Mouse (Mus musculus) embryonic facial prominence, embryonic 12.5 days (tissue): Measurements from ENCODE around the gene Anapc11. TPM values are rescaled to one million over a fixed set of nuclear protein-coding genes. Genes with fewer than 3 reads are reported as not detected.
A peak's percentile ranks its signal among the peaks of the same experiment; 100 is the strongest.

Experiments used
- ATAC-seq: fragments of 200-750 bp; cut with Nextera tagmentation; 2 replicates; pipeline ENCODE4 v1.8.0; 2017; ENCODE audit not compliant: insufficient number of reproducible peaks, insufficient read depth, low FRiP score, low TSS enrichment
- H3K27ac ChIP-seq: fragments of 300-500 bp; sonication (generic); 2 replicates; pipeline ENCODE4 v1.5.1; 2016; ENCODE audit warnings: mild to moderate bottlenecking
- H3K27me3 ChIP-seq: fragments of 300-500 bp; sonication (generic); 2 replicates; pipeline ENCODE4 v1.6.1; 2016; ENCODE audit warnings: mild to moderate bottlenecking, moderate library complexity
- H3K36me3 ChIP-seq: fragments of 300-500 bp; sonication (generic); 2 replicates; pipeline ENCODE4 v1.6.1; 2016; ENCODE audit warnings: mild to moderate bottlenecking
- H3K4me1 ChIP-seq: fragments of 300-500 bp; sonication (generic); 2 replicates; pipeline ENCODE4 v1.6.1; 2016
- H3K4me2 ChIP-seq: fragments of 300-500 bp; sonication (generic); replicated peaks from 2 replicates; pipeline ENCODE4 v1.6.1; 2016; ENCODE audit warnings: mild to moderate bottlenecking, moderate library complexity
- H3K4me3 ChIP-seq: fragments of 300-500 bp; sonication (generic); 2 replicates; pipeline ENCODE4 v1.5.1; 2016; ENCODE audit warnings: mild to moderate bottlenecking
- H3K9ac ChIP-seq: fragments of 300-500 bp; sonication (generic); 2 replicates; pipeline ENCODE4 v1.6.1; 2016; ENCODE audit warnings: mild to moderate bottlenecking, moderate library complexity
- H3K9me3 ChIP-seq: fragments of 300-500 bp; sonication (generic); 2 replicates; pipeline ENCODE4 v1.6.1; 2016; ENCODE audit warnings: mild to moderate bottlenecking, moderate library complexity
- WGBS: fragments of 180-500 bp; shearing (Covaris S2); methylation state at CpG from one replicate; pipeline ENCODE4 v1.1.7; 2016; 5-methylcytosine and 5-hydroxymethylcytosine counted together
- polyA plus RNA-seq: library from polyadenylated mRNA; unstranded; fragments of >200 nt; fragmentation: Nextera tagmentation; extraction: Ambion mirVana; gene quantifications from 2 replicates; pipeline ENCODE4 v1.2.1, GENCODE M21; 2016

Gene Anapc11
- polyA plus RNA-seq, 1 experiment from 2014 or later = 191 TPM

DNA sequence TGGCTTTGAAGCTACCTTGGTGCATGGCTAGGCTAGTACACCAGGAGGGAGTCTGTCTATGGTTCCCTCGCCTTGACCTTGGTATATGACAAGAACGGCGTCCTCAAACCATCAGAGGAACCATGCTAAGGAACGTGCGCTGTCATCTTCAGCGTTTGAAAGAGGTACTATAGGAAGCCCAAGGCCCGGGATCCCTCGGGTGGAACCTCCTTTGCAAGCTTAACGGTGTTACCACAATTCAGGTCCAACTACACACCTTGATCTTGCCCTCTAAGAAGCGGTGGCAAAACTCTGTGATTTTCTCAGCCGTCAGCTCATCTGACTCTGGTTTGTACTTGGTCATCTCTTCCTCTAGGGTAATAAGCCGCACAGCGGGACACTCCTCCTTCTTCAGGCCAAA, 35.3 kb upstream of the Anapc11 start:
- 94% methylated on average over 13 of the region's 13 CpGs for WGBS
- Histone ChIP-seq H3K27ac (no peak overlapping the region), H3K4me2 (no peak overlapping the region), H3K36me3 (peaks cover 91% of the 10 kb centered on the region), H3K9me3 (no peaks in the 10 kb centered on the region), H3K4me1 (no peaks in the 10 kb centered on the region), H3K9ac (no peak overlapping the region), H3K27me3 (no peaks in the 10 kb centered on the region), H3K4me3 (no peak overlapping the region)
- ATAC-seq = no peak

DNA sequence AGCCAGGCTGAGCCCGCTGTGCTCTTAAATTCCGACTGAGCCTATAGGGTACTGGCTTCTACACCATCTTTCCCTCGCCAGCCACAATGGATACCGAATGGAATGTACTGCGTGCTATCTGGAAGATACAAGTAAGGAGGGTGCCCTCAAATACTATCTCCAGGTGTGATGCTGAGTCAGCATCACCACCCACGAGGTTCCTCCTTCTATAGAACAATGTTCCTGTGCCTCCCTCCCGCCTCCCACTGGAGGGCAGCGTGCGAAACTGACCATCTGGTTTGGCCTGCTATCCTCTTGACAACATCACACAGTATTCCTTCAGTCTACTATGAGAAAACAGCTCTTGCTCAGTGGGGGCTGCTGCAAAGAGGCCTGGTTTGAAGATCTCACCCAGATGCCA, 33.1 kb upstream of the Anapc11 start:
- Histone ChIP-seq H3K9ac (no peak overlapping the region), H3K9me3 (no peaks in the 10 kb centered on the region), H3K36me3 (peaks cover 93% of the 10 kb centered on the region), H3K4me2 (no peak overlapping the region), H3K4me3 (no peak overlapping the region), H3K4me1 (no peaks in the 10 kb centered on the region), H3K27ac (no peak overlapping the region), H3K27me3 (no peaks in the 10 kb centered on the region)
- WGBS = 90% methylated on average over 9 of the region's 9 CpGs
- ATAC-seq = no peak

DNA sequence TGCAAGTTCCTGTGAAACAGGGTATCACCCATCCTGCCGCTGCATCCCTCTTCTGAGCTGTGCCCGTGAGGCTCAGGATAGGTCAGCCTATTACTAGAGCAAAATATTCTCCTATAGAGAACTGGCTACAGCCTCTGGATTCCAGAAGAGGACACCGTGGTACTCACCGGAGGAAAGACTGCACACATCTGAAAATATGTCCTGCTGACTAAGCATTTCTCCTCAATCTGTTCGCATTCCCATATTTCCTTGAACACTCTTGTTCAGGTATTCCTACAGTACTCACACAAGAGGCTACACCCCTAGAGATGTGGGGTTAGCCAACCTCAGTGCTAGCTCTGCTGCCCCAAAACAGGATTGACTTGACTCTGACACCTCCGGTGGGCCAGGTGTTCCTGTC, 29.9 kb upstream of the Anapc11 start:
- H3K36me3 ChIP-seq = peaks cover 76% of the 10 kb centered on the region
- no peak for ATAC-seq
- no peak overlapping the region for H3K4me3 ChIP-seq
- no peaks in the 10 kb centered on the region for H3K9me3 ChIP-seq
- peaks cover 16% of the 10 kb centered on the region for H3K4me1 ChIP-seq
- H3K4me2 ChIP-seq = no peak overlapping the region
- 93% methylated on average over 6 of the region's 6 CpGs for WGBS
- H3K27me3 ChIP-seq = no peaks in the 10 kb centered on the region
- H3K27ac ChIP-seq = no peak overlapping the region
- no peak overlapping the region for H3K9ac ChIP-seq

DNA sequence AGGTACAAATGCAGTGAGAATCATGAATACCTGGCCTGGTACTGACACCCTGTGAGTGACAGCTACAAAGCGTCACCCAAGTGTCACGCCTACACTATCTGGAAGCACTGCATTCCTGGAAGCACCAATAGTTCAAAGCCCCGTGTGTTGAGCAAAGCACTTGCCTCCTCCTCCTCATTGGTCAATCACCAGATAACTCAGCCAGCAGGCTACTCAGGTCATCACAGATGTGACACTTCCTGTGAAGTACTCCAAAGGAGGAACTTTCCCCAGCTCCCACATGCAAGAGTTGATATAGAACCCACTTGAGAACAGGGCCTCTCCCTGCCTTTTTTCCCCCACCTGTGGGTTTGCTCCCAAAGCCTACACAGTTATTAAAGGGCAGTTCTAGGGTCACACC, 27.1 kb upstream of the Anapc11 start:
- peaks cover 49% of the 10 kb centered on the region for H3K36me3 ChIP-seq
- 79% methylated on average over 3 of the region's 3 CpGs for WGBS
- peaks cover 23% of the 10 kb centered on the region for H3K4me1 ChIP-seq
- H3K9me3 ChIP-seq = no peaks in the 10 kb centered on the region
- peak overlapping the region; percentile 95 for H3K4me2 ChIP-seq
- ATAC-seq = no peak
- peak overlapping the region; percentile 99 for H3K4me3 ChIP-seq
- H3K27me3 ChIP-seq = no peaks in the 10 kb centered on the region
- no peak overlapping the region for H3K27ac ChIP-seq
- H3K9ac ChIP-seq = peak overlapping the region; percentile 99

DNA sequence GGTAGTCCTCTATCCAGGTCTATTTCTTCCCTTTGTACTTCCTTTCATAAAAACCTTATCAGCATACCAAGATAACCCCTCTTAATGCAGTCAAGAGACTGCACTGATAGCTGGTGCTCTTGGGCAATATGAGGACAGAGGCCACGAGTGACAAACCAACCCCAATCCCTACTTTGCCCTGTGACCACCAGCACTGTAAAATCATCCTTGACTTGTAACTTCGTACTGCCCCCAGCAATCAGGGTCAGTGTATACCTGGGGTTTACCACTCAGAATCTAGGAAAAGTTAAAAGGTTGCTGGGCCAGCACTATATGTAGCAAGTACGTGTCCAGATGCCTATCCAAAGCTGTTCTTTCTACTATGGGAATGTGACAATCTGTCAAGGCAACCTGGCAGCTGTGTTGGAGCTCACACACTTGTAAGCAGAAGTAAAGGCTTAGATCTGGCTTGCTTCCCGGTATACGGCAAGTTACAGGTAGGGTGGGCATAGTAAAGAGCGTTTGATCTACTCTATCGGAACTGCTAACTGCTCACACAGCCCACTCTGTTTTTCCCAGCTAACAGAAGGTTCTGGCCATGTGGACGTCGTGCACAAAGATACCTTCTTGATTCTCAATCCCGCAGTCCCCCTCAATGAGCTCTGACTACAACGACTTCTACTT, 26.3 kb upstream of the Anapc11 start:
- Histone ChIP-seq H3K27me3 (no peaks in the 10 kb centered on the region), H3K9me3 (no peaks in the 10 kb centered on the region), H3K4me1 (peaks cover 23% of the 10 kb centered on the region), H3K4me3 (peak overlapping the region; percentile 99), H3K4me2 (peak overlapping the region; percentile 95), H3K9ac (peak overlapping the region; percentile 99), H3K27ac (peak overlapping the region; percentile 88), H3K36me3 (peaks cover 42% of the 10 kb centered on the region)
- ATAC-seq = no peak
- 10% methylated on average over 11 of the region's 11 CpGs for WGBS

DNA sequence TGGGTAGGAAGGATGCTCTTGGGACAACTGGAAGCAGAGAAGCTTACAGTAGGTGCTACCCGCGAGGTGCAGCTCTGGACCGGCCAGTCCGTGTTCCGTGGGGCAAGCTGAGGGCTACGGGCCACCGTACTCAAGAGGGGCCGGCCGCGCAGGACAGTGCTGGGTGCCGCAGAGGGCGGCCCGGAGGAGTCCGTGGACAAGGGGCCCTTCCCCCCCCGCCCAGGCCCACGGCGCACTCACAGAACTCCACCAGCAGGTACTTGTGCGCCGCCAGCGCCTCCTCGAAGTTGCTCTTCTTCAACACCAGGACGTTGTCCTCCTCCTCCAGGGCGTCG, 25.8 kb upstream of the Anapc11 start:
- 0% methylated on average over 21 of the region's 24 CpGs for WGBS

DNA sequence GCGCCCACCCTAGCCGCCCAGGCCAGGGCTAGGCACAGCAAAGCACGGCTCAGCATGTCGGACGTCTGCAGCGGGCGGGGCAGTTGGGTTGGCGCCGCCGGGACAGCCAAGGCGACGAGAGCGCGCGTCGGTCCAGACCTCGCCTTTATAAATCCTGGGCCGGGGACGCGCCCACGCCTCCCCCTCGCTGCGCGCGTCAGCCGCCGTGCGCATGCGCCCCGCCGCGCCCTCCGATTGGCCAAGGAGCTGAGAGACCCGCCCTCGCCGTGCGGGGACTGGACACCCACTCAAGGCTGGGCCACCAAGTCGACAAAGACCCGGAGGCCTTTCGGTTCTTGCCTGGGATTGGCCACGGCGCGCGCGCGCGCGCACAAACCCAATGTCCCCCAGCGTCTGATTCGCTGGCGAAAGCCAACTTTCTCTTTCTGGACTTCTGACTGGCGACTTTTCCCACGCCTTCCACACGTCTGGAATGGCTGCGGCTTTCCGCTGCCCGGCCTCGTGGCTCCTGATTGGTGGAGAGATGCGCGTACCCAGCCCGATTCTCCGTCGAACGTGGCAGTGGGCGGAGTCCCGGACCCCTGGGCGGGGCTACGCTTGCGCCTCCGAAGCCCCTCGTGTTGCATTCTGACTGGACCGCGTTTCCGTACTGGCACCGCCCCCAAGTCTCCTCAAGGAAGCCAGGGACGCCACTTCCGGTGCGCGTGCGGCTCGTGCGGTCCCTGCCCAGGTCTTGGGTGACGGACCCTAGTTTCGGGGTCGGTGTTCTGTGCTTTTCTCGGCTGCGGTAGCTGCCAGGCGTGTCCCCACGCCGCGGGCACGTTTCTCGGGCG, 25.3 kb upstream of the Anapc11 start, which contains the start of gene P4hb:
Gene P4hb (minus strand): TSS at position 502 of the 833 bp plus-strand sequence.
- Histone ChIP-seq H3K36me3 (peaks cover 39% of the 10 kb centered on the region), H3K27ac (peak within 1 kb of the TSS; percentile 88), H3K4me1 (peaks cover 23% of the 10 kb centered on the region), H3K9ac (peak within 1 kb of the TSS; percentile 99), H3K4me2 (peak within 1 kb of the TSS; percentile 95), H3K4me3 (peak within 1 kb of the TSS; percentile 99), H3K9me3 (no peaks in the 10 kb centered on the region), H3K27me3 (no peaks in the 10 kb centered on the region)
- ATAC-seq = peak; percentile 97
- WGBS = under 1% methylated on average over 88 of the region's 94 CpGs

More for the DNA sequence above, 25.8 kb upstream of the Anapc11 start:
- peak overlapping the region; percentile 99 for H3K9ac ChIP-seq
- peak; percentile 12 for ATAC-seq
- H3K4me2 ChIP-seq = peak overlapping the region; percentile 95
- H3K36me3 ChIP-seq = peaks cover 39% of the 10 kb centered on the region
- no peaks in the 10 kb centered on the region for H3K9me3 ChIP-seq
- H3K4me3 ChIP-seq = peak overlapping the region; percentile 99
- H3K4me1 ChIP-seq = peaks cover 23% of the 10 kb centered on the region
- peak overlapping the region; percentile 88 for H3K27ac ChIP-seq
- no peaks in the 10 kb centered on the region for H3K27me3 ChIP-seq

DNA sequence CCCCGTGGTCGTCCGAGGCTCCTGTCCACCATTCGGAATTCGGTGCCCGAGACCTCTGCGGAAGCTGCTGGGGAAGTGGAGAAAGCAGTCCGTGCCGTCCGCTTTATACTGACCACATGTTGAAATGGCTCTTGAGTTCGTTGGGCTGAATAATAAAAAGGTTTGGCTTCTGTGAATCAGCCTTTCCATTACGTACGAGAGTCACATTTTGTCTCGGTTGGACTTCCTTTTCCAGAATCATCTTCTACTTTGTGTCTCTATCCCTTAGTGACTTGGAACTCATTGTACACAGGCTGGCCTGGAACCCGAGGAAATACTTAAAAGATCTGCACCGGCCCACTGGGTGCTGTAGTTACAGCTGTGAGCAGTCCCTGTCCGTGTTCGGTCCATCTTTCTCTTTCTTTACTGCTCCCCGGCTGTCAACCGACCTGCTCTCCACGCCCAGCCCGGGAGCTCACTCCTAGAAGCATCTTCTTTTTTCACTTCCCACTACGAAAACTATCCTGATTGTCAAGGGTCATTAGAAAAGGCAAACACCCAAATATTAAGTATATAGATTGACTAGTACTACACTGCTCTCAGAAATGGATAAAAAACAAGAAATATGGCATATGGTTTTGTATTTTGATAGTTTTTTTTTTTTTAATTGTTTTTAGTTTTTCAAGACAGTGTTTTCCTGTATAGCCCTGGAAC, 24.5 kb upstream of the Anapc11 start:
- no peak for ATAC-seq

DNA sequence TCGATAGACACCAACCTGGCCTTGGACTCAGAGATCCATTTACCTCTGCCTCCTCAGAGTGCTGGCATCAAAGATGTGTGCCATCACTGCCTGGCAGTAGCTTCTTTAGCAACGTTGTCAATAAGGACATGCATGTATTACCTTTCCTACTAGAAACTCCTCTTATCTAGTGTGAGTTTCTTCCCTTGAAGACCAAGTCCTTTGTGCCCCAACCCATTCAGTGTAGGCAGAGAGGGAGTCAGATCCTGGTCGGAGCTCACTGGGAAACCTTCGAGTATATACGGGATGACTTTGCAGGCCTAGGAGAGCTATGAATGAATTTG, 24.0 kb upstream of the Anapc11 start:
- H3K9me3 ChIP-seq = no peaks in the 10 kb centered on the region
- H3K27me3 ChIP-seq = no peaks in the 10 kb centered on the region
- peaks cover 29% of the 10 kb centered on the region for H3K4me1 ChIP-seq
- peaks cover 42% of the 10 kb centered on the region for H3K36me3 ChIP-seq
- H3K9ac ChIP-seq = peak overlapping the region; percentile 88; the same call in 1 of the 2 replicates
- 54% methylated on average over 5 of the region's 5 CpGs for WGBS
- peak overlapping the region; percentile 99 for H3K4me3 ChIP-seq
- ATAC-seq = no peak
- no peak overlapping the region for H3K27ac ChIP-seq
- peak overlapping the region; percentile 95 for H3K4me2 ChIP-seq

More for the DNA sequence above, 24.5 kb upstream of the Anapc11 start:
- Histone ChIP-seq H3K4me1 (peaks cover 24% of the 10 kb centered on the region), H3K27ac (peak overlapping the region; percentile 88), H3K4me3 (peak overlapping the region; percentile 99), H3K9me3 (no peaks in the 10 kb centered on the region), H3K9ac (peak overlapping the region; percentile 88), H3K4me2 (peak overlapping the region; percentile 95), H3K27me3 (no peaks in the 10 kb centered on the region), H3K36me3 (peaks cover 39% of the 10 kb centered on the region)
- under 1% methylated on average over 23 of the region's 23 CpGs for WGBS

DNA sequence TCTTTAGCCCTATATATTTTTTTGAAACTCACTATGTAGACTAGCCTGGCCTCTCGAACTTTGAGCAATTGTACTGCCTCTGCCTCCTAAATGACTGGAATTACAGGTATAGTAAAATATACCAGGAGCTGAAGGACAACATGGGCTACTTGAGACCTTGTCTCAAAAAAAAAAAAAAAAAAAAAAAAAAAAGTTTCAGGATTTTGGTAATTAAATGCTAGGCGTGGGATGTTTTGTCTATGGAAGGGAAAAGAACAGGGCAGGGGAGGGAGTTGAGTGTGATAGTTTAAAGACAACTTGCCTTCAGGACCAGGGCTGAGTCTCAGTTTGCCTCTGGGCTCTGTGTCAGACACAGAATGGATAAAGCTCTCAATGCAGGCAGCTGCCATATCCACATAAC, 23.2 kb upstream of the Anapc11 start:
- Histone ChIP-seq H3K4me1 (peaks cover 37% of the 10 kb centered on the region), H3K9ac (no peak overlapping the region), H3K9me3 (no peaks in the 10 kb centered on the region), H3K4me3 (no peak overlapping the region), H3K27ac (no peak overlapping the region), H3K36me3 (peaks cover 42% of the 10 kb centered on the region), H3K4me2 (no peak overlapping the region), H3K27me3 (no peaks in the 10 kb centered on the region)
- ATAC-seq = no peak
- WGBS = 66% methylated on average over 2 of the region's 2 CpGs

DNA sequence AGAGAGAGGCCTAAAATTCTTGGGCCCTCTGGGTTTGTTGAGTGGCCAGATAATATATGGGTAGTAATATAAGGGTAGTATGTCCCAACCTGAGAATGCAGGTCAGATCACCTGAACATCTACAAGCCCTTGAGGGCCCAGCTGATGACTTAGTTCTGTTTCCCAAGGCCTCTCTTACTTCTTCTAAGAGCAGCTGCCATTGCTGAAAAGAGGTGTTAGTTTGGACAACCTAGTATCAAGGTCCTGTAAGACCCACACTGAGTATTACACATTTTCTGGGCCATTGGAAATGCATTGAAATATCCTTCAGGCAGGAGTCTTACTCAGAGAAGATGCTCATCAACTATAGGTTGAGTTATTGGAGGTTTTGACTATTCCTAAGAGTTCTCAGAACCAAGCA, 22.3 kb upstream of the Anapc11 start:
- no peaks in the 10 kb centered on the region for H3K9me3 ChIP-seq
- ATAC-seq = no peak
- peaks cover 33% of the 10 kb centered on the region for H3K36me3 ChIP-seq
- no peaks in the 10 kb centered on the region for H3K27me3 ChIP-seq
- H3K4me1 ChIP-seq = peaks cover 37% of the 10 kb centered on the region
- no peak overlapping the region for H3K4me2 ChIP-seq
- H3K27ac ChIP-seq = no peak overlapping the region
- no peak overlapping the region for H3K4me3 ChIP-seq
- no peak overlapping the region for H3K9ac ChIP-seq
